Mouse (Mus musculus) thymus, postnatal 36 days (tissue): ENCODE results near the gene Gm20388.
A peak's percentile ranks its signal among the peaks of the same experiment; 100 is the strongest.

Source experiments
- DNase-seq, 2 experiments: peaks; one replicate each; pipeline ENCODE4 v3.0.0; 2022; ENCODE audit warnings: mixed read lengths in 2 of 2

Gene Gm20388

DNA sequence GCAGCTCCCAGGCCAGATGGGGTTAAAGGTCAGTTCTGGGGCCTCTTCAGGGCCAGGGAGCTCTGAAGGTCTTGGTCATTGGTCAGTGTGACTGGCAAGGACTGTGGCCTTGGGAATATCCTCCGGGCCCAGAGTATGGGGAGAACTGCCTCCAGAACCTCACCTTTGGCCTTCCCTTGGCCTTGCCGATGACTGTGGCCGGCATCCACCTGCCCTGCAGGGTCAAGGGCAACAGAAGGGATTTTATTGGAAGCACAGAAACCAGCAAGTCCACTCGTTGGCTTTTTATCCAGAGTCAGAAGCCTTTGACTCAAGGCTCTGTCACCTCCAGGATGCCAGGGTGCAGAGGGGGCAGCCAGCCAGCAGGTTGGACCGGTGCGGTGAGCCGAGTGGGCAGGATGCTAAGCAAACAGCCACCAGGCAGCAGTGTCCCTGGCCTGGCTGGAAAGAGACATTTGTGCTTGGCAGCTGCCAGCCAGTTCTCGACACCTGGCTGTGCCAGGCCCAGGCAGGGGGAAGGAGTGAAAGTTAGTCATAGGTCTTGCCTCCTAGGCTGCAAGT is 590.1 kb downstream of the Gm20388 start:
- DNase-seq: peak in 1 of 2 experiments; percentile 60

DNA sequence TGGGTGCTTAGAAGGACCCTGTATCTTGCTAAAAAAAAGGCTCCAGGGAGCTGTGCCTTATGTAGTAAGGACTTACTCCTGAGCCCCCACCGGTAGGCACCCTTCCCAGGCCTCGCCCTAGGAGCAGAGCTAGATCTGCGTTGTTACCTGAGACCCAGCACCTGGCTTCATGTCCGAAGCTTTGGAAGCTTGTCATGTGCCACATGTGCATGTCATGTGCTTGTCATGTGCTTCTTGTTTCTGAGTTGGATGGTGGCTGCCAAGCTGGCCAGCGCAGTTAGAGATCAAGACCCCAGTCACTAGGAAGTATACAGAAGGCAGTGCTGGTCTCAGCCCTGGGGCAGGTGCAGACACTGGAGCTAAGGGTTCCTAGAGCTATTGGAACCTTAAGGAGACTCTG is 590.8 kb downstream of the Gm20388 start:
- peak in 1 of 2 experiments; percentile 37 for DNase-seq

DNA sequence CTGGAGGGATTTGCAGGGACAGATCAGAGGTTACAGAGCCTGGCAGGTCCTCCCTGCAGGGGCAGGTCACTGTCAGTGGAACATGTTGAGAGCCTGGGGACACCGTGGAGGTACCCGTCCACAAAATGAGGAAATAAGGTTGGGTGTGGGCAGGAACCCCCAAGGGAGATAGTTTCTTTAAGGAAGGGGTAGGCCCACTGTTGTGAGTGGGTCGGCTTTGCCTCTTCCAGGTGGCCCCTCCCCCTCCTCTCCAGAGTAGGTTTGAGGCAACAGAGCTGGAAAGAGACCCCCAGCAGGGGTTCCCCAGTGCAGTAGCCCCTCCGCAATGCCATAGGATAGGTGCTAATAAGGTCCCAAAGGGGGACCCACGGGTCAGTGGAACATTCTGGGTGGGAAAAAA is 591.8 kb downstream of the Gm20388 start:
- DNase-seq: no peak

DNA sequence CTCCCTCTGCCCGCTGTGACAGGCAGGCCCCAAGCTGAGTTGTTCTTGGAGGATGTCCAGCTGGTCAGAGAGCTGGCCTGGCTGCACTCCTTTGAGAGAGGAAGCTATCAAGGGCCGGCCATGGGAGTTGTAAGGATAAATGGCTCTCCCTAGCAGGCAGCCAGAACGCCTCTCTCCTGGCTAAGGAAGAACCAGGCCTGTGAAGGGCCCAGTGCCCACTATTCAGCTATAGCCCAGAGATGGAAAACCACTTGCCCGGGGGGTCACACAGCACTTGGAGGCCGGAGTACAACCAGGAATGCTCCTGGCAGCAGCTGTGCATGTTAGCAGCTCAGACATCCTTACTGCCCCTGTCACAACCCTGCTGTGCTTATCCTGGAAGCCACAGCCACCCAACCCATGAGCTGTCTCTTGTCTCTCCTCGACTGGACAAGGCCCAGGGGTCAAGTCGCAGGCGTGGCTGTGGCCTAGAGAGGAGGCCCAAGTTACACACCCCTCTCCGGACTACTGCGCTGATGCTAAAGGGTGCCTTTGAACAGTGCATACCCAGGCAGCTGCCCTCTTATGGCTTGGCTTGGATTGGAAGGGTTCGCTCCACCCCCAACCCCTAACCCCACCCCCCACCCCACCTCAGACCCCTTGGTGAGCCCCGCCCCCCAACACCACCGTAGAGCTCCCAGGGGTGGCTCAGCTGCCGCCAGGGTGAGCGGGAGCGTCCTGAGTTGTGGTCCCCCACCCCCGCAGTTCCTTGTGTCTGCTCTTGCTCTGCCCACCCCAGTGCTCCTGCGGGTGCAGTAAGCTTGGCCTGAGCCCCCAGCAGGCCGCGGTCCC is 593.8 kb downstream of the Gm20388 start:
- DNase-seq: peak; percentile 81 to 88

DNA sequence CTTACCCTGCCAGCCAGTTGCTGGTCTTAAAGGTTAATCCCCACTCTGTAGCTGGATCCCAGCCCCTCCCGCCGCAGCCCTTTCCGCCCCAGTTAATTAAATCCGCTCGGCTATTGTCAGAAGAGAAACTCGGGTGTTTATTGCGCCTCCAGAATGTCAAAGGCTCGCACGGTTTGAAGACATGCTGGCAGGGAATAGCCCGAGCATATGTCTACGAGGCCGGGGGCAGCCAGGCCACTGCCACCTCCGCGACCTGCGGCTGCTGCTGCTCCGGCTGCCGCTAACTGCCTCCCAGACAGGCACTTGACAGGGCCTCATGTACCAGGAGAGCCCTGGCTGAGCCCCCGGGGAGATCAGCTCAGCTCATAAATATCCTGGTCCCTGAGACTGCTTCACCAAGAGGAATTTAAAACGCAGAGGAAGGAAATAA is 594.5 kb downstream of the Gm20388 start:
- peak; percentile 55 to 64 for DNase-seq

DNA sequence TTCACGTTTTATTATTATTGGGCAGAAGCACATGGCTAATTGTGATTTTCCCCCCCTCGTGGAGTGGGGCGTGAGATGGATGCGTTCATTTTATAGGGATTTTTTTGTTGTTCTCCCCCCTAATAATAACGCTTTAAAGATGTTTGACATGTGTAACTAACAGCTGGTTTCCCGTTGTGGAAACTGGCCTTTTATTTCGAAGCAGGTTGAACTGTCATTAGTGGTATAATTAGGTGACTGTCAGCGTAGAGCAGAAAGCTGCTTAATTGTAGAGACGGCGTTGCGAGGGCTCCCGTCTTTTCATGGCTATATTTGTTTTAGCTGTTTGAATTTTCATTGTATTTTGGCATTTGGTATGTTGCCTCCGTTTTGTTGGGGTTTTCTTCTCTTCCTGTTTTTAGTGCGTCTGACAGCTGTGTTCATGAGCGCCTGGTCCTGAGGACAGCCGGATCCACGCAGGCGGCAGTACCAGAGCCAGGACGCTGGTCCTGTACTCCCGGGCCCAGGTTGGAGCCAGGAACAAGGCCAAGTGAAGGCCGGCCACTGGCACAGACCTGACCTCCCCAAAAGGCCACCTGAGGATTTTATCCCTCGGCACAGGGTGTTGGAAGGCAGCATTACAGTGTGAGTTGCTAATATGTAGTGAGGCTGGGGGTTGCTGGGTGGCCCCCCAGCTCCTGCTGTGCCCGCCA is 595.1 kb downstream of the Gm20388 start:
- peak in 1 of 2 experiments; percentile 51 for DNase-seq

DNA sequence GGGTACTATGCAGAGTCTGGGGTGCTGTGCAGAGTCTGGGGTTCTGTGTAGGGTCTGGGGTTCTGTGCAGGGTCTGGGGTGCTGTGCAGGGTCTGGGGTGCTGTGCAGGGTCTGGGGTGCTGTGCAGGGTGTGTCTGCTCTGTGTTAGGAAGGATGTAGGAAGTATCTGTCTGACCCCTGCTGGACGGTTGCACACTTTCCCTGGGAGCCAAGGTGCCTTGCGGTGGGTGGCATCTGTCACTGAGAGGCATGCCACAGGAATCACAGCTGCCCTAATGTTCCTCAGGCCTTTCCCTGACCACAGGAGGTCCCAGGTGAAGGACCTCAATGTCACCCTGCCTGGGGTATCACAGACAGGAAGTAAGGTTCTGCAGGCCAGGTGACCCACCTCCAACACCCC is 595.9 kb downstream of the Gm20388 start:
- DNase-seq: peak; percentile 61 to 69

DNA sequence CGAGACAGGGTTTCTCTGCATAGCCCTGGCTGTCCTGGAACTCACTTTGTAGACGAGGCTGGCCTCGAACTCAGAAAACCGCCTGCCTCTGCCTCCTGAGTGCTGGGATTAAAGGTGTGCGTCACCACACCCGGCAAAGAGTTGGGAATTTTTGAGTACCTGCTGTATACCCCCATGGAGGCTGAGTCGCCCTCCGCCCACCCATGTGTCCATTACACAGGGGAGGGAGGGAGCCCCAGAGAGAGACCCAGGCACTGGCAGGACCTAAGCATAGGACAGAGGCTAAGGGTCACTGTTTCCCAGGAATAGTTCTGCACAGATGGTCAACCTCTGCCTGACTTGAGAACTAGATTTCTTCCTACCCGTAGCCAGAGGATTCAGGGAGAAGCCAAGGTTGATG is 596.6 kb downstream of the Gm20388 start:
- DNase-seq: no peak

DNA sequence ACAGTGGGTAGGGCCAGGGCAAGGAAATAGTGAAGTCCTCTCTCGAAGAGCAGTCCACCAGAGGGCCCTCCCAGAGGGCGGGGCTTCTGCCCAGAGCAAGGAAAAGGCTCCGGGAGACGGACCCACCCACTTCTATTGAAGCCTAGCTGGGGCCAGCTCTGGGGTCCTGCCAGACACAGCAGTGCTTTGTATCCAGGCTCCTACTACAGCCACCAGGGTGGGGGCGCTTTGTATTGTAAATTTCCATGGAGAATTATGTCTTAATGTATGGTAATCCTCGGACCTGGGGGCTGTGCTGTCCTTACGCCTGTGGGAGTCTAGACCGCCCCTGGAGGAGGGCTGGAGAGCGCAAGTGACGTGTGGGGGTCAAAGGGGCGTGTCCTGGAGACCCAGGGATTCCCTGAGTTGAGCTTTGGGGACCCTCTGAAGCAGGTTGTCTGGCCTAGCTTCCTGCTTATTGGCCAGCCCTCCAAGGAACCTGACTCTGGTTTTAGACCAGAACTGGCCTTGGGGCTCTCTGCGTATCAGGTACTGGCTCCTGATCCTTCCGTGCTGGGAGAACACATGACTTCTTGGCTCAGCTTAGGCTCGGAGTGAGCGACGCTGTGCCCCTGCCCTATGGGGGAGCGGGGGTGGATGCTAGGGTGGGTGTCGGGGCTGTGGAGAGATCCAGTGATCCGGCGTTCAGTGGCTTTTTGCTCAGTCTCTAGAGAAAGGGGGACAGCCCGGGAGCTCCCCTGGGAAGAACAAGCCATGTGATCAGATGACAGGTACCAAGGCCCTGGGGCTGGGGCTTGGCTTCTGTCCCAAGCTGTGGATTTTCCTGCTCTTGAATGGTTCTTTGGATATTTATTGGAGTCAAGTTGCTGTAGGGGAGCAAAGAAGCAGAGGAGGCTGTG is 598.7 kb downstream of the Gm20388 start:
- no peak for DNase-seq

DNA sequence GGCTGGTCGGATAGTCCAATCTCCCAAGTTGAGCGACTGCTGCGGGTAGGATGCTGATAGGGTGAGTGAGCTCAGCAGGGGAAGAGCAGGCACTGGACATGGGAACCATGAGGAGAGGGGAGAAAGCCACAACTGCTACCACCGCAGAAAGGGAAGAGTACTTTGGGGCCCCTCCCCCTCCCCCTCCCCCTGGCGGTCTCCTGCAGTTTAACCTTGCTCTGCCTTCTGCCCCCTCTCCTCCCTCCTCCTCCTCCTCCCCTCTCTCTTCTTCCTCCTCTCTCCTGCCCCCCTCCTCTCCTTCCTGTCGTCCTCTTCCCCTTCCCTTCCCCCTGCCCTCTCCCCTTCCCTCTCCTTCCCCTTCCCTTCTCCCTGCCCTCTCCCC is 599.4 kb downstream of the Gm20388 start:
- DNase-seq: no peak

DNA sequence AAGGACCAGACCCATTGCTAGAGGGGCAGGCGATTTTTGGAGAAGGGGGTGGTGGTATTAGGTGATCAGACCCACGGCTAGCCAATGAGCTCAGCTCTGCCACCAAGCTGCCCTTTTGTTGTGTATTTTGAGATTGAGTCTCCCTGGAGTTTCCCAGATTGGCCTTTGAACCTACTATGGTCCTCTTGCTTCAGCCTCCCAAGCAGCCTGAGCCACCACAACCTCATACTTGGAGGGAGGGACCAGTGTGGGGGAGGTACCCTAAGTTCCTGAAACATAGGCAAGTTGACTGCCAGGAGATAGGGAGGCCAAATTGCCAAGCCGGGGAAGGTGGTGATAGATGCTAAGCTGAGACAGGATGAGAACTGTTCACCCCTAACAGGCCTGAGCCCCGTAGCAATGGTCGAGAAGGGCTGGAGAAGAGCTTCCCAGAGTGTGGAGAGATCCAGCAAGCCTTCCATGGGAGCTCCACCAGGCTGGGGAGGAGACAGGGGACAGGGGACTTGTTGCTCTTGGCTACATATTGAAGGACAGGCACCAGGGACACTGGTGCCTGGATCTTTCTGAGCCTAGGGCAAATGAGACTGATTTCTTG is 600.3 kb downstream of the Gm20388 start:
- no peak for DNase-seq

DNA sequence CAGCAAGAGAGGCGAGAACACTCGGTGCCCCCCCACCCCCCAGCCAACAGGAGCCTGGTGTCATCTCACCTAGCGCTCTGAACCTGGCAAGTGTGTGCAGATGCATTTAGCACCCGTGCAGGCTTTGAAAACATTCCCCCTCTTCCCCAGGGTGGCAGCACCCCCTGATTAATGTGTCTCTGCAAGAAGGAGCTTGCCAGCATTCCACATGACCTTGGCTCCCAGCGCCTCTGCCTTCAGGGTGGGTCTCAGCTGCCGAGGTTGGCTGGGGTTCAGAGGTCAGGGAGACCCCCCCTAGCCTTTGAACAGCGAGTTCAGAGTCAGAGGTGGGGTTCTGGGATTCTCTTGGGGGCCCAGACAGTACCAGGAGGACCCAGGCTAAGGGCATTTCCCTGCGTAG is 601.1 kb downstream of the Gm20388 start:
- DNase-seq: no peak

DNA sequence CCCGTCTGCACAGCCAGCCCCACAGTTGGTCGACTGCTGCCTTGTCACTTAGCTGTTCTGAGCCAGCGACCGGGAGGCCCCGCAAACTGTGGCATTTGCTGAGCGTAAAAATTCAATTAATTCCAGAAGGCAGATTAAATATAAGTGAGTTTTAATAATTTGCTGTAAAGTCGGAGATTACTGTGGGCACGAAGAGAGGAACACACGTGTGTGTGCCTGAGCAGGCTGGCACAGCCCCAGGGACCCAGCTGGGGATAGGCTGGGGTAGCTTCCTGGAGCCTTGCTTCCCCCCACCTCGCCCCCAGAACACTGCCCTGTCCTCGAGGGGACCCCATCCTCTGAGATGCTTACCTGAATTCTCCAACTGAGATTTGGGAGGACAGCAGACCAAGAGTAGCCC is 601.7 kb downstream of the Gm20388 start:
- peak in 1 of 2 experiments; percentile 39 for DNase-seq

DNA sequence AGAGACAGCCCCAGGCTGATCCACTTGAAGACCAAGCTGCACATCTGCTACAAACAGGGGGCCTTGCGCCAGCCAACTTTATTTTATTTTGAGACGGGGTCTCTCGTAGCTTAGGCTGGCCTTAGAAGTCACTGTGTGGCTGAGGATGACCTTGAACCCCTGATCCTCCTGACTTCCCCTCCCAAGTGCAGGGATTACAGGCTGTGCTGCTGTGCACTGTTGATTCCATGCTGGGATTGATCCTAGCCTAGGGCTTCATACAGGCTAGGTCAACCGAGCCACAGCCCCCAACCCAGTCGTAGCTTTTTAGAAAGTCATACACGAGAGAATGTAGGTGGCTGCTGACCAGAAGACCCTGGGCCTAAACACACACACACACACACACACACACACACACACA is 602.5 kb downstream of the Gm20388 start:
- DNase-seq: no peak

DNA sequence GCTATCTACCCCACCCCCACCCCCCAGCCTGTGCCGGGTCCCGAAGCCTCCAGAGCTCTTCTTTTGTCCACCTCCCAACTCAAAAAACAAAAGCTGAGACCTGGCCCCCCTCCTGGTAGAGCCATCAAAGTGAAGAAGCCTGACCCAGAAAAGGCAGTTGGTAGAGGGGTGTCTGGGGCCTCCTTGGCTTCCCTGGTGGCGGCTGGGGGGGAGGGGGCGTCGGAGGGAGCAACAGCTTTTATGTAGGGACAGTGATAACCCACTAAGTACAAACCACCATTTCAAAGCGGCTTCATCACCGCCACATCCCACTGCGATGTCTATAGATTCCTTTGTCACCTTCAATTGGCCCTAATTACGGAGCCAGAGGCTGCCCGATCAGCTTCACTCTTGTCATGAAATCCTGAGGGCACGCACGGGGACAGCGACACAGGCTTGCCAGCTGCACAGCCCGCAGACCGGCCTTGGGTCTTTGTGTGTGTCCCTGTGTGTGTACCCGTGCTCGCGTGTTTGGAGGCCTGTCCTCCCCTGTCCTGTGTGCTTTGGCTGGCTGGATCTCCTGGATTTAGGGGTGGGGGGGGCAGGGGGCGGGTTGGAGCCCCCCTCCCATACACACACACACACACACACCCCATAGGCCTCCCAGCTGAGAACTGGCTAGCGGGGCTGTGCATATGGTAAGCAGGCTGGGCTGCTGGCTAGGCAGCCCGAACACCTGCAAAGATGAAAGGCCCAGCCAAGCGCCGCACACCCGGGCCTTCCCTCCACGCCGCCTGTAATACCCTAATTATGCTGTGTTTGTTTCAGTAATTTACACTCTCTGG is 603.2 kb downstream of the Gm20388 start:
- DNase-seq: peak; percentile 61 to 71

DNA sequence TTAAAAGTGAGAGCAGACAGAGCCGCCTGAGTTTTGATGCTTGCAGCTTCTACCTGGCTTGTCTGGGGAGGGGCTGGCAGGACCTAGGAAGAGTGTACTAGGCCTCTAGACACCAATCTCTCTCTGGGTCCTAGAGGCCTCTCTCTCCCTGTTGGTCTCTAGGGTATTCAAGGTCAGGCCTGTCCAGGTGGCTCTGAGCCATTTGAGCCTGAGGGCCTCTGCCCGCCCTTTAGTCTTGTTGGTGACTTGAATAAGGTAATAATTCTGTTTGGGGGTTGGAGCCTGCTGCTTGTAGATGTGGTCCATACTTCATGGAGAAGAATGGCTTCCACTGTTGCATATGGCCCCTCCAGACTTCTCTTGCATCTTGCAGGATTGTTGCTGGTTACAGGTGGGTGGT is 604.6 kb downstream of the Gm20388 start:
- no peak for DNase-seq

DNA sequence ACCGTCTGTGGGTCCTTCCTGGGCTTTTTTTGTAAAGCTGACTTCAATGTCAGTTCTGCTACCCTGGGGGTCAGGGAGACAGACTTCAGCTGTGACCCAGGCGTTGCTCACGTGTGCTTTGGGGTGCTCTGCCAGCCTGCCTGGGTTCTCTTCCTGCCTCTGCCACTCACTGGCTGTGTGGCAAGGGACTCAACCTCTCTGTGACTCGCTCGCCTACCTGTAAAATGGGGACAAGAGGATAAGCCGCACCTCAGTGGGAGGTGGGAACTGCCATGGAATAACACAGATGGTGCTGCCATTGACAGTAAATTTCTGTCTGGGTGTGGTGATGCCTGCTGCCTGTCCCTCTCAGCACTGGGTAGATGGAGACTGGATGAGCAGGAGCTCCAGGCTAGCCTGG is 605.0 kb downstream of the Gm20388 start:
- DNase-seq: no peak

DNA sequence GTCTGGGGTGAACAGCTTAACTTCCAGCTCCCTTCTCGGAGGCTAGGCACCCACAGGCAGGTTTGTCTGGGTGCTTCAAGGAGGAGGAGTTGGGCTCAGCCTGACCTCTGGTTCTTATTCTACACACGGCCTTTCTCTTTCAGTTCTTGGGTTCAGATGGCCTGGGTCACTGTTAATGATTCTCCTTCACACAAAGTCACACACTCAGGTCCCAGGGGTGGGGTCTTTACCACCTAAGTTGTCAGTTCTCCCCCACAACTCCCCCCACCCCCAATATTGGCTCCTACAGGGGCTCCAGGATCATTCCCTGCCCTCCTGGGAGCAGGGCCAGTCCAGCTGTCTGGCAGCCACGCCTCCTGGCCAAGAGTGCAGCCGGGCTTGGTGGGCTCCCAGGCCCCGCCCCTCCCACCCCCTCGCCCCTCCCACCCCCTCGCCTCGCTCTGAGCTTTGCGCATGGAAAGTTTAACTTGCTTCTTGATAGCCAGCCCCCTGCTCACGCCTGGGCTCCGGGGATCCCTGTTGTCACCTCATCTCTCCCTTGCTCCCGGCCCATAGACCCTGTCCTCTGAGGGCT is 605.6 kb downstream of the Gm20388 start:
- DNase-seq: no peak

DNA sequence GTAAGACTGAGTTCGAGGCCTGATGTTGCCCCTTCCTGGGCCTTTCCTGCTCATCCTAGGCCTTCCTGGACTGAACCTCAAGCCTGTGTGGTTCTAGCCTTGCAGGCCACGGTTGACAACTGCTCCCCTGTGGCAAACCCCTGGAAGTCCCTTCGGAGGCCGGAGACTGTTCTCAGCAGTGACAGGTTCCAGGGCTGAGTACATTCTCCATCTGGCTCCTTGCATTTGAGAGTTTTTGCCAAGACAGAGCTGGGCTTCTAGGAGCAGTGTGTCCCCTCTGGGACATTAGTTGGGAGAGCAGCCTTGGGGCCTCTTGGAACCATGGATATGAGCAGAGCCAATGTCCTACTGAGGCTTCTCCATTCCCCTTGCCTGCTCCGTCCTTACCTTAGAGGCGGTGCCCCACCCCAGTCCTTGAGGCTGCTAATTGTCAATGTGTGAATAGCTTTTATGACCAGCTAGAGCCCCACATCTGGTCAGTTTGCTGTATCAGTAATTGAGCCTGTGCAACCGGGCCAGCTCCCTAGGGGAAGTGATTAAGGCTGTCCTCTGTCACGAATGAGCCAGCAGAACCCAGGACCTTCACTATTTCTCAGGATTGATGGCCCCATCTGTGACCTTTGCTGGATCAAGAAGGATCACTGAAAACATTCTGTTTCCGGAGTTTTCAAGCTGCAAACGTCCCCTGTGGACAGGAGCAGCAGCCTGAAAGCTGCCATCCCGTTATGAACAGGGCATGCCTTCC is 607.2 kb downstream of the Gm20388 start:
- DNase-seq: no peak

DNA sequence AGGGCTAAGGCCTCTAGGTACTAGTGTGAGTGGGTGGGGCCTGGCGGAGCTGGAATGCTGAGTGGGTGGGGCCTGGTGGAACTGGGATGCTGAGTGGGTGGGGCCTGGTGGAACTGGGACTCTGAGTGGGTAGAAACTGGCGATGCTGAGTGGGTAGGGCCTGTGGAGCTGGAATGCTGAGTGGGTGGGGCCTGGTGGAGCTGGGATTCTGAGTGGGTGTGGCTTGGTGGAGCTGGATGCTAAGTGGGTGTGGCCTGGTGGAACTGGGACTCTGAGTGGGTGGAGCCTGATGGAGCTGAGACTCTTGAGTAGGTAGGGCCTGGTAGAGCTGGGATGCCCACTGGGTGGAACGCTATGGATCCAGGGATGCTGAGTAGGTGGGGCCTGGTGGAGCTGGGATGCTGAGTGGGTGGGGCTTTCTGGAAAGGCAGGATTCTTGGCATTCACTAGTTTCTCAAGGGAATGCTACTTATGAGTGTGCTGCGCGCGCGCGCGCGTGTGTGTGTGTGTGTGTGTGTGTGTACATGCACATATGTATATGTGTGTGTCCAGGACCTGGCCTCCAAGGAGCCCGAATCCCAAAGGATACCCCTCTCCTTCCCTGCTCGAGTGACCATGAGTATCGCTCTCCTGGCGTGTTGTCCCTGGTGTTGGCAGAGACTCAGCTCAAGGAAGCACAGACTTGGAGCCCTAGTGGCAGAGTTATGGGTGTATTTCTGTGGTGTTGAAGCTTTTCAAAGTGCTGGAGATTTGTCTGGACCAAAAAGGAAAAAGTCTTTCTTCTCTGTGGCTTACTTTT is 608.3 kb downstream of the Gm20388 start:
- DNase-seq: no peak
